Mouse (Mus musculus): ENCODE results near the gene Ina. TPM values are rescaled to one million over a fixed set of nuclear protein-coding genes. Genes with fewer than 3 reads are reported as not detected.

Gene Ina
- total RNA-seq, 4 experiments from 2014 or later = 0.06 to 0.19 TPM; not detected in 2

DNA sequence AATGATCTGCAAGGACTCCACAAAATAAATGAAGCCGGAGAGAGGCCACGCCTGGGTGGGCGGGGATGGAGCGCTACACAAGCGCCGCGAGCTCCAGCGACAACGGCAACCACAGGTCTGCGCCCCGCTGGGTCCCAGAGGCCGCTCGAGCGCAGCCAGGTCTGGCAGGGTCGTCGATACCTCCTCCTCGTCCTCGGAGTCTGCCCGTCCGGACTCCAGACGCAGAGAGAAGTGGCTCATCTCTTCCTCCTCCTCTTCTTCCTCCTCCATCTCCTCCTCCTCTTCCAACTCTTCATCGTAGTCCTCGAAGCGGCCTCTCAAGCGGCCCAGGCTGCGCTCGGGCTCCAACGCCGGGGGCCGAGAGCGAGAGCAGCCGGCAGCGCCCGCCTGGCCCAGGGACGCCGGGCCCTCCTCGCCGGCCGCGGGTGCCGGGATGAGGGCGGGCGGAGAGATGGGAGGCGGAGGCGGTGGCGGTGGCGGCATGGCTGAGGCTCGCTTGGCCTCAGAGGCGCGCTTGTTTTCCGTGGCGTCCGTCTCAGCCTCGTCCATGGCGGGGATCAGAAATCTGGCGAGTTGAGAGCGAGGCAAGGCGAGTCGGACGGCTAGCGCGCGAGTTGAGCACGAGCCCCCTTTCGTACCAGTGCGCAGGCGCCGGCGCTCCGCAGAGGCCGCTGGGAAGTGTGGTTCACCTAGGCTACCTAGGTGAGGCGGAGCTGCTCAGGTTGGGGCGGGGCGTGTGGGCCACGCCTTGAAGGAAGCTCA is 36.0 kb downstream of the Ina start, which contains the start of gene Pcgf6:
Pcgf6 (minus strand) TSS at position 636 of the 762 bp plus-strand sequence.
- DNase-seq (ENCODE audit: low spot score) = peak; percentile 60

DNA sequence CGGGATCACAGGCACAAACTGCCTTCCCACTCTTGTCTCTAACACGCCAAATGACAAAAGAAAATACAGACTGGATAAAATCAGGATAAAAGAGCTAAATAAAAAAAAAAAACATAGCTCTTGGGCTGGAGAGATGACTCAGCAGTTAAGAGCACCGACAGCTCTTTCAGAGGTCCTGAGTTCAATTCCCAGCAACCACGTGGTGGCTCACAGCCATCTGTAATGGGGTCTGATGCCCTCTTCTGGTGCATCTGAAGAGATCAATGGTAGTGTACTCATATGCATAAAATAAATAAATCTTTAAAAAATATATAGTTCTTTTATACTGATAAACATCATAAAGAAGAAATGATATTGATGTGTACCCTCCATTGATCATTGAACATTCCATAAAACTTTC is 38.4 kb downstream of the Ina start:
- DNase-seq (ENCODE audit: low spot score) = no peak

DNA sequence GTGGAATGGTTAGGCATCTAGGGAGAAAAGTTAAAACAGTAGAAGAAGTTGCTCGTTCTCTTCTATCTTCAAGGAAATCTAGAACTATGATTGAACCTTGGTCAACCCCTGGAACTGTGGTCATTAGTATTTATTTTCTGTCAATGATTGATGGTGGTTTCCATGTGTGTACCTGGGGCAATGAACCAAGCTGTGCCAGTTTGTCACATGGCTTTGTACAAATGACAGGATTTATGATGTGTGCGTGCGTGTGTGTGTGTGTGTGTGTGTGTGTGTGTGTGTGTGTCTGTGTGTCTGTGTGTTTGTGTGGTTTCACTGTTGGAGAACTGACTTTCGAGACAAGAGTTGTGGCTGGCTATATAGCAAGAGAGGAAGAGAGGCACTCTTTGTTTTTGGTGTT is 39.0 kb downstream of the Ina start:
- DNase-seq (ENCODE audit: low spot score) = no peak

DNA sequence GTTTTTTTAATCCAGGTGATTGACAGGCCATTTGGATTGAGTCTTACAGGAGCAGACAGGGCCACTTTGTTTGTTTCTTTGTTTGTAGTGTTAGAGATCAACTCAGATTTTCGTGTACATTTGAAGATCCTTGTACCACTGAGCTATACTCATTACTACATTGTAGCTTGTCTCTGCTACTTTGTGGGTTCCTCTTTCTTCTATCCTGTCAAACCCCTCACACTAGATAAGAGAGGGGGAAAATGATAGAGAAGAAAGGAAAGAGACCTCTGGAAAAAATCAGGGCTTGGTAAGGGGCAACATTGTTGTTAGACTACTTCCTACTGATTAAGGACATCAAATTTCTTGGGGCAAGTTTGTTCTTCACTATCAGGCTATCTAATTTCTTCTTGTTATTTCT is 43.2 kb downstream of the Ina start:
- DNase-seq (ENCODE audit: low spot score) = no peak

DNA sequence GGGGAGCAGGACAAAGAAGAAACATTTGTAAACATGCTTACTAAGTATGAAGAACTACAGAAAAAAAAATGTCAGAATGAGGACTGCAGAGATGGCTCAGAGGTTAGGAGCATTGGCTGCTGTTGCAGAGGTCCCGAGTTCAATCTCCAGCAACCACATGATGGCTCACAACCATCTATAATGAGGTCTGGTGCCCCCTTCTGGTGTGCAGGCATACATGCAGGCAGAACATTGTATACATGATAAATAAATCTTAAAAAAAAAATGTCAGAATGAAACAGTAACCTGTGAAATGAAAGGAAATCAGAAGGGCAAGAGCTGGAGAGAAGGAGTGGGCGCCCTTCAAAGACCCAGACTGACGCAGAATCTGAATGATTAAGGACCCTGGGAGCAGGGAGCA is 51.4 kb downstream of the Ina start:
- no peak for DNase-seq (ENCODE audit: low spot score)

DNA sequence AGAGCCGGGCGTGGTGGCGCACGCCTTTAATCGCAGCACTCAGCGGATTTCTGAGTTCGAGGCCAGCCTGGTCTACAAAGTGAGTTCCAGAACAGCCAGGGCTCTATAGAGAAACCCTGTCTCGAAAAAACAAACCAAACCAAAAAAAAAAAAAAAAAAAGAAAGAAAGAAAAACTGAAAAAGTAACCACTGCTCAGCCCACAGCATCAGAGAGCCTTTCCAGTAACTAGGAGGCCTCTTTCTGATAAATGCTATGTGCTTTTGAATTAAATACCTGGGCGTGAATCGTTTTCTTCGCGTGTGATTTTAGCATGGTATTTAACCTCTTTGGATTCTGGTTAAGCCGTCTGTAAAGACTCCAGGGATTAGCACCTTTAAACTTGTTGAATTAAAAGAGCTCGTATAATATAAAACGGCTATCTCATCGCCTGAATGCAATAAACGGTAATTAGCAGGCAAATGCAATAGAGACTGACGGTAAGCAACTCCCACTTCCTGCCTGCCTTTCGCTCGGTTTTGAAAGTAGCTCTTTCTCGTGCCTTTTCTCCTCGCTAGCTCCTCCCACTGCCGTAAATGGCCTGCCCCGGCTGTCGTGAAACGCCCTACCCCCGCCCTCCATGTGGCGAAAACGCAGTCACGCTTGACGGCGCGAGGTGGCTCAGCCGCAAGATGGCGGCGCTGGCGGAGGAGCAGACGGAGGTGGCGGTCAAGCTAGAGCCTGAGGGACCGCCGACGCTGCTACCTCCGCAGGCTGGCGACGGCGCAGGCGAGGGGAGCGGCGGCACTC is 52.8 kb downstream of the Ina start, which contains the start of gene Taf5:
Taf5 (plus strand) TSS at position 651 of the 787 bp plus-strand sequence.
- DNase-seq (ENCODE audit: low spot score) = peak; percentile 97

DNA sequence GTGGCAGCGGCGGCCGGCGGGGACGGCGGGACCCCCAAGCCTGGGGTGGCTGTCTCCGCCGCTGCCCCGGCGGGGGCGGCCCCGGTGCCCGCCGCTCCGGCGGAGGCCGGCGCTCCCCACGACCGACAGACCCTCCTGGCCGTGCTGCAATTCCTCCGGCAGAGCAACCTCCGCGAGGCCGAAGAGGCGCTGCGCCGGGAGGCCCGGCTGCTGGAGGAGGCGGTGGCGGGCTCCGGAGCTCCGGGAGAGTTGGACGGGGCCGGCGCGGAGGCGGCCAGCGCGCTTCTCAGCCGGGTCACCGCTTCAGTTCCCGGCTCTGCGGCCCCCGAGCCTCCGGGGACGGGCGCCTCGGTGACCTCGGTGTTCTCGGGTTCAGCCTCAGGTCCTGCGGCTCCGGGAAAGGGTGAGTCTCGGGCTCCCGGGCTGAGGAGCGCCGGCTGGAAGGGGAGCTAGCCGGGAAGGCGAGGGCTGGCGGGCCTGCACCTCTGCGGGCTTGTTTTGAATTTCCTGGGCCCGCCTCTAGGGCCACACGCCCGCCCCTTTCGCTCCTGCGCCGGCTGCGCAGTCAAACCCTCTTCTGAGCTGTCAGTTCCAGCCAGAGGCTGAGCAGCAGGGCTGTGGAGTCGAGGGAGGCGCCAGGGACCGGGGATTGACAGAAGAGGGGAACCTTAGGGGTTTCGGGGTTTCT is 53.6 kb downstream of the Ina start:
- DNase-seq (ENCODE audit: low spot score) = peak; percentile 85

Other genes with a start within 250 kb of the Ina start
- gene Nt5c2, start 455 bp downstream of the Ina start, total RNA-seq (2022) = 10 to 100 TPM; 58.1 to 68.9 (median 64.7) TPM
- gene Pcgf6, start 36.2 kb downstream of the Ina start, total RNA-seq (2022) = 1 to 10 TPM; 3.2 to 3.7 (median 3.3) TPM
- 1 to 10 TPM; 1.9 to 2.9 (median 2.1) TPM for gene Taf5, start 53.0 kb downstream of the Ina start, total RNA-seq (2022)
- 1,000 to 10,000 TPM; 2,439 to 2,796 (median 2,686) TPM for gene Usmg5, start 75.9 kb downstream of the Ina start, total RNA-seq (2022)
- gene Pdcd11, start 76.1 kb downstream of the Ina start, total RNA-seq (2022) = 10 to 100 TPM; 11.5 to 12.7 (median 12.0) TPM
- gene Calhm2, start 123.6 kb downstream of the Ina start, total RNA-seq (2022) = 1 to 10 TPM; 2.4 to 4.5 (median 4.1) TPM
- not detected for gene Calhm1, start 129.6 kb downstream of the Ina start, total RNA-seq (2022)
- not detected for gene Calhm3, start 143.1 kb downstream of the Ina start, total RNA-seq (2022)
- gene Neurl1a, start 164.1 kb downstream of the Ina start, total RNA-seq (2022) = 1 to 10 TPM; 1.3 to 3.0 (median 2.0) TPM

Data from heart, adult 8-10 months (tissue).